17 mouse cellular contexts compared by ENCODE assay signal in the genomic region with DNA sequence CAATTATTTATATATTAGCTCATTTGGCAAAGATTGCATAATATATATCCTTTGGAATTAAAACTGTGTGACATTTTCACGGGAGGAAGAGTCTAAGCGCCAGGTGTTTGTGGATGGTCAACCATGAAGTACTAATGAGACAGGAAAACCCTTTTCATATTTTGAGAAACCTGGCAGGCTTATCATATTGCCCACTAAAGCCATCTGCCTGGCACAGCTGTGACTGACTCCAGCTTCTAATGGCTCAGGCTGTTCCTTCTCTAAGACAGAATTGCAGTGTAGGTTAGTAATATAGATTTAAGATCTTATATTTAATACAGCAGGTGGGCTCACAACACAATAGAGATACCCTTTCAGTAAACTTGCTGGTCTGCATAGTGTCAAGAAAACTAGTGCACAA. TPM values are rescaled to one million over a fixed set of nuclear protein-coding genes. Genes with fewer than 3 reads are reported as not detected.
DNase-seq lines count a peak whose midpoint lies in the region; ATAC-seq lines count a peak whose summit lies in the region.
"Had no signal": no experiment of that assay in that cellular context is flagged by ENCODE, and none has a peak within 500 bp of the region (broad histone marks: within the 10 kb centered on the region; RNA-seq: fewer than 3 reads in every experiment).

No protein-coding gene starts in this region.

- H3K4me1 ChIP-seq in forebrain, embryonic 16.5 days (replicated peaks; ENCODE audit: control insufficient read depth, insufficient read depth, low read length), result peaks cover 21% of the 10 kb centered on the region
- H3K4me1 ChIP-seq in forebrain, embryonic 10.5 days, result peaks cover 13% of the 10 kb centered on the region
- H3K4me1 ChIP-seq in neural tube, embryonic 14.5 days (ENCODE audit: control insufficient read depth, insufficient read depth, low read length), result peaks cover 4% of the 10 kb centered on the region; the same call in 1 of the 2 replicates
- H3K4me1 ChIP-seq: embryonic facial prominence, embryonic 15.5 days had no signal

- DNase-seq in forebrain, embryonic 10.5 days (ENCODE audit: extremely low spot score, low spot score), result no peak
- no peak for DNase-seq in neural tube, embryonic 10.5 days (ENCODE audit: extremely low spot score, low spot score)
- peak; percentile 75 for DNase-seq in cerebellum, adult 9-11 months
- DNase-seq in right cerebral cortex, postnatal 25 days, result no peak
- DNase-seq in embryo, embryonic 9.5 days (ENCODE audit: extremely low spot score), result no peak
- DNase-seq: adrenal gland, postnatal 14 days; gastrocnemius, postnatal 10 days; heart, adult 2 months; kidney, adult 2 months; kidney, postnatal 36 days; liver; lung, adult 18-20 months; thymus, postnatal 4 days had no signal

- no peak overlapping the region for H3K9ac ChIP-seq in forebrain, embryonic 16.5 days (replicated peaks; ENCODE audit: low read depth, low read length)
- no peak overlapping the region for H3K9ac ChIP-seq in neural tube, embryonic 14.5 days (replicated peaks; ENCODE audit: low read depth, low read length)
- H3K9ac ChIP-seq: embryonic facial prominence, embryonic 15.5 days; neural tube, embryonic 13.5 days had no signal

- no peak overlapping the region for H3K4me2 ChIP-seq in forebrain, embryonic 16.5 days (ENCODE audit: low read length)
- H3K4me2 ChIP-seq in neural tube, embryonic 14.5 days (ENCODE audit: low read depth, low read length), result no peak overlapping the region
- H3K4me2 ChIP-seq: embryonic facial prominence, embryonic 15.5 days; neural tube, embryonic 13.5 days had no signal

- ATAC-seq in forebrain, embryonic 16.5 days, result peak; percentile 29; the same call in 1 of the 2 replicates
- ATAC-seq in neural tube, embryonic 14.5 days (ENCODE audit: low read depth), result peak; percentile 46; the same call in 1 of the 2 replicates

- no peak overlapping the region for H3K4me3 ChIP-seq in forebrain, embryonic 16.5 days (replicated peaks; ENCODE audit: low read length)
- no peak overlapping the region for H3K4me3 ChIP-seq in forebrain, embryonic 10.5 days
- H3K4me3 ChIP-seq in neural tube, embryonic 14.5 days (ENCODE audit: low read depth, low read length), result no peak overlapping the region
- H3K4me3 ChIP-seq: embryonic facial prominence, embryonic 15.5 days; heart, adult 2 months; neural tube, embryonic 13.5 days had no signal

- no peaks in the 10 kb centered on the region for H3K36me3 ChIP-seq in forebrain, embryonic 16.5 days (ENCODE audit: control insufficient read depth, insufficient read depth)
- no peaks in the 10 kb centered on the region; the same call in 1 of the 2 replicates for H3K36me3 ChIP-seq in forebrain, embryonic 10.5 days (replicated peaks)
- no peaks in the 10 kb centered on the region for H3K36me3 ChIP-seq in neural tube, embryonic 14.5 days (ENCODE audit: control insufficient read depth, insufficient read depth, low read length)
- H3K36me3 ChIP-seq: embryonic facial prominence, embryonic 15.5 days; neural tube, embryonic 13.5 days had no signal

- no peaks in the 10 kb centered on the region for H3K9me3 ChIP-seq in forebrain, embryonic 16.5 days (ENCODE audit: control insufficient read depth, low read length)
- no peaks in the 10 kb centered on the region for H3K9me3 ChIP-seq in forebrain, embryonic 10.5 days
- H3K9me3 ChIP-seq in neural tube, embryonic 14.5 days (ENCODE audit: control insufficient read depth, low read length), result no peaks in the 10 kb centered on the region
- H3K9me3 ChIP-seq: embryonic facial prominence, embryonic 15.5 days; neural tube, embryonic 13.5 days had no signal

- H3K27me3 ChIP-seq in forebrain, embryonic 16.5 days (replicated peaks; ENCODE audit: control insufficient read depth, insufficient read depth, low read length), result no peaks in the 10 kb centered on the region
- no peaks in the 10 kb centered on the region for H3K27me3 ChIP-seq in forebrain, embryonic 10.5 days (ENCODE audit: poor library complexity, severe bottlenecking)
- no peaks in the 10 kb centered on the region for H3K27me3 ChIP-seq in neural tube, embryonic 14.5 days (ENCODE audit: control insufficient read depth, insufficient read depth, low read length)
- H3K27me3 ChIP-seq: embryonic facial prominence, embryonic 15.5 days; neural tube, embryonic 13.5 days had no signal

- WGBS in forebrain, embryonic 16.5 days, result 64% methylated on average over 2 of the region's 2 CpGs
- 92% methylated on average over 2 of the region's 2 CpGs for WGBS in forebrain, embryonic 10.5 days
- 56% methylated on average over 2 of the region's 2 CpGs for WGBS in neural tube, embryonic 14.5 days

- H3K27ac ChIP-seq in forebrain, embryonic 16.5 days (ENCODE audit: low read length), result no peak overlapping the region
- H3K27ac ChIP-seq in forebrain, embryonic 10.5 days, result no peak overlapping the region
- H3K27ac ChIP-seq in neural tube, embryonic 14.5 days (ENCODE audit: low read depth, low read length), result no peak overlapping the region
- H3K27ac ChIP-seq: embryonic facial prominence, embryonic 15.5 days; heart, adult 2 months; neural tube, embryonic 13.5 days had no signal

RNA-seq across cellular contexts. Expression of a gene that starts 21.6 kb away (rescaled TPM):
- 44.2 and 45.1 TPM in 2 replicates for polyA plus RNA-seq in forebrain, embryonic 16.5 days (2015; fragmentation: Nextera tagmentation; extraction: Ambion mirVana)
- polyA plus RNA-seq in forebrain, embryonic 10.5 days (2016; fragmentation: Nextera tagmentation; extraction: Ambion mirVana), result 23.7 and 25.0 TPM in 2 replicates
- polyA plus RNA-seq in neural tube, embryonic 14.5 days (2014; fragmentation: Nextera tagmentation; extraction: Ambion mirVana), result 37.8 and 38.9 TPM in 2 replicates
